Comparison of ENCODE assay signal across 22 mouse cellular contexts in genomic region chr1:89133717-89134116, GRCm38 (mm10).
DNase-seq lines count a peak whose midpoint lies in the region; ATAC-seq and TF ChIP-seq lines count a peak whose summit lies in the region.
"Had no signal": no experiment of that assay in that cellular context is flagged by ENCODE, and none has a peak within 500 bp of the region (broad histone marks: within the 10 kb centered on the region; RNA-seq: fewer than 3 reads in every experiment).

No protein-coding gene starts in this region.

- H3K9ac ChIP-seq in heart, embryonic 13.5 days = 0 out of 2 replicates have a peak overlapping the region, but pooled peaks have one; percentile 19
- H3K9ac ChIP-seq in ES-Bruce4 (ENCODE audit: low read depth, poor library complexity, severe bottlenecking) = no peak overlapping the region
- H3K9ac ChIP-seq: embryonic facial prominence, embryonic 12.5 days; embryonic facial prominence, embryonic 15.5 days; forebrain, postnatal 0 days; hindbrain, embryonic 13.5 days; intestine, embryonic 15.5 days had no signal

- DNase-seq in heart, adult 11 months = peak; percentile 94
- DNase-seq in heart, postnatal 36 days = no peak
- no peak for DNase-seq in heart, adult 8-10 months (ENCODE audit: low spot score)
- DNase-seq in left cerebral cortex, adult 2 months (ENCODE audit: extremely low spot score in 1 of 2, low spot score in 2 of 2) = no peak
- DNase-seq: adrenal gland, adult 8-10 months; cerebellum, adult 11 months; cerebellum, adult 2 months; cerebellum, adult 9-11 months; cerebellum, postnatal 25 days; forebrain, postnatal 0 days; gastrocnemius, postnatal 36 days had no signal

- no peak overlapping the region for H3K27ac ChIP-seq in heart, embryonic 13.5 days (replicated peaks)
- H3K27ac ChIP-seq in ES-Bruce4 (ENCODE audit: insufficient read depth, low read length) = peak overlapping the region; percentile 55
- no peak overlapping the region for H3K27ac ChIP-seq in left cerebral cortex, adult 2 months
- H3K27ac ChIP-seq: embryonic facial prominence, embryonic 12.5 days; embryonic facial prominence, embryonic 15.5 days; hindbrain, embryonic 13.5 days; intestine, embryonic 15.5 days had no signal

- no peak for TF ChIP-seq POLR2A in ES-Bruce4 (IDR thresholded peaks at IDR 0.05; ENCODE audit: insufficient read depth, low read length)

- peaks cover 8% of the 10 kb centered on the region; the same call in 1 of the 2 replicates for H3K36me3 ChIP-seq in heart, embryonic 13.5 days
- H3K36me3 ChIP-seq in ES-Bruce4 (ENCODE audit: control insufficient read depth, insufficient read depth, low read length, poor library complexity, severe bottlenecking) = peaks cover 9% of the 10 kb centered on the region
- H3K36me3 ChIP-seq: embryonic facial prominence, embryonic 12.5 days; embryonic facial prominence, embryonic 15.5 days; hindbrain, embryonic 13.5 days had no signal

- no peaks in the 10 kb centered on the region for H3K9me3 ChIP-seq in heart, embryonic 13.5 days
- no peaks in the 10 kb centered on the region for H3K9me3 ChIP-seq in ES-Bruce4 (replicated peaks; ENCODE audit: control insufficient read depth, insufficient read depth, low read length, poor library complexity, severe bottlenecking)
- H3K9me3 ChIP-seq: embryonic facial prominence, embryonic 12.5 days; embryonic facial prominence, embryonic 15.5 days; hindbrain, embryonic 10.5 days; hindbrain, embryonic 13.5 days; intestine, embryonic 15.5 days had no signal

- WGBS in heart, embryonic 13.5 days = 79% methylated on average over 4 of the region's 4 CpGs

- peaks cover 82% of the 10 kb centered on the region for H3K4me1 ChIP-seq in heart, embryonic 13.5 days
- peaks cover 4% of the 10 kb centered on the region for H3K4me1 ChIP-seq in ES-Bruce4 (ENCODE audit: control insufficient read depth, insufficient read depth, low read length)

- H3K4me3 ChIP-seq in heart, embryonic 13.5 days = no peak overlapping the region
- peak overlapping the region; percentile 26 for H3K4me3 ChIP-seq in ES-Bruce4 (ENCODE audit: low read depth, low read length)
- H3K4me3 ChIP-seq in left cerebral cortex, adult 2 months = no peak overlapping the region
- H3K4me3 ChIP-seq: embryonic facial prominence, embryonic 12.5 days; embryonic facial prominence, embryonic 15.5 days; hindbrain, embryonic 10.5 days; hindbrain, embryonic 13.5 days; intestine, embryonic 15.5 days had no signal

- no peak for TF ChIP-seq CTCF in ES-Bruce4 (IDR thresholded peaks at IDR 0.05; ENCODE audit: low read depth, low read length)
- TF ChIP-seq CTCF in left cerebral cortex, adult 2 months (IDR thresholded peaks at IDR 0.05) = no peak

- H3K4me2 ChIP-seq in heart, embryonic 13.5 days = no peak overlapping the region
- H3K4me2 ChIP-seq: embryonic facial prominence, embryonic 12.5 days; embryonic facial prominence, embryonic 15.5 days; hindbrain, embryonic 13.5 days; intestine, embryonic 15.5 days had no signal

- ATAC-seq in heart, embryonic 13.5 days (ENCODE audit: extremely low read depth, insufficient number of reproducible peaks, low FRiP score, low TSS enrichment) = no peak
- ATAC-seq: activated CD4-positive, CD25-positive, alpha-beta regulatory T cell, adult 4 months; CD4-positive, CD25-positive, alpha-beta regulatory T cell, adult 4 months; forebrain, embryonic 14.5 days; forebrain, postnatal 0 days; hindbrain, embryonic 16.5 days had no signal

- TF ChIP-seq EP300 in ES-Bruce4 (IDR thresholded peaks at IDR 0.05; ENCODE audit: insufficient read depth, low read depth, low read length) = no peak

- intact Hi-C loops in heart, postnatal 36 days (cut with DNase I) = no loop called here
- intact Hi-C loops in left cerebral cortex, adult 2 months (cut with DNase I) = no loop called here

- H3K27me3 ChIP-seq in heart, embryonic 13.5 days (replicated peaks) = no peaks in the 10 kb centered on the region
- no peaks in the 10 kb centered on the region for H3K27me3 ChIP-seq in ES-Bruce4 (ENCODE audit: control insufficient read depth, insufficient read depth, low read length, poor library complexity, severe bottlenecking)
- H3K27me3 ChIP-seq: embryonic facial prominence, embryonic 12.5 days; embryonic facial prominence, embryonic 15.5 days; hindbrain, embryonic 13.5 days; intestine, embryonic 15.5 days had no signal
